Mouse (Mus musculus) ES-E14 (cell line): ENCODE results near the gene Rhbg. TPM values are rescaled to one million over a fixed set of nuclear protein-coding genes. Genes with fewer than 3 reads are reported as not detected.
A peak's percentile ranks its signal among the peaks of the same experiment; 100 is the strongest.

Experiments used
- DNase-seq: peaks from one replicate; pipeline ENCODE4 v3.0.0-alpha.2; 2013; ENCODE audit warnings: low read depth, low spot score
- H3K27ac ChIP-seq: 2 replicates; pipeline ENCODE4 v1.5.1; 2012; ENCODE audit warnings: low read depth, mild to moderate bottlenecking, low read length, moderate library complexity, mixed read lengths; ENCODE audit not compliant: poor library complexity, insufficient read depth, severe bottlenecking
- H3K36me3 ChIP-seq: 2 replicates; pipeline ENCODE4 v1.6.1; 2012; ENCODE audit warnings: mild to moderate bottlenecking, low read length, moderate library complexity, mixed read lengths; ENCODE audit not compliant: control insufficient read depth, poor library complexity, insufficient read depth, severe bottlenecking
- H3K4me1 ChIP-seq, 2 experiments: fragments of 150-350 bp in 1 of 2; sonication (generic) in 1 of 2; 2 replicates each; pipeline ENCODE4 v1.6.1; 2012; ENCODE audit warnings: low read length in 2 of 2, mild to moderate bottlenecking in 1 of 2, mixed read lengths in 1 of 2; ENCODE audit not compliant: control insufficient read depth in 2 of 2, insufficient read depth in 2 of 2, poor library complexity in 1 of 2
- H3K4me3 ChIP-seq, 2 experiments: fragments of 150-350 bp in 1 of 2; sonication (generic) in 1 of 2; 2 replicates each; pipeline ENCODE4 v1.5.1; 2012; ENCODE audit warnings: low read length in 2 of 2, low read depth in 1 of 2, mild to moderate bottlenecking in 1 of 2, mixed read lengths in 1 of 2; ENCODE audit not compliant: insufficient read depth in 1 of 2, poor library complexity in 1 of 2, severe bottlenecking in 1 of 2
- H3K9ac ChIP-seq: 2 replicates; pipeline ENCODE4 v1.6.1; 2012; ENCODE audit warnings: low read depth, mild to moderate bottlenecking, low read length, mixed read lengths; ENCODE audit not compliant: poor library complexity, insufficient read depth, severe bottlenecking
- H3K9me3 ChIP-seq: fragments of 150-350 bp; sonication (generic); 2 replicates; pipeline ENCODE4 v1.6.1; 2012; ENCODE audit warnings: low read depth, mild to moderate bottlenecking, low read length; ENCODE audit not compliant: control insufficient read depth, insufficient read depth
- CHD2 ChIP-seq: IDR thresholded peaks from 2 replicates; pipeline ENCODE4 v1.6.1; 2014; ENCODE audit warnings: mild to moderate bottlenecking, low read depth, low read length, inconsistent platforms
- HCFC1 ChIP-seq: IDR thresholded peaks from 2 replicates; pipeline ENCODE4 v1.6.1; 2012; ENCODE audit warnings: low read length, inconsistent platforms, borderline replicate concordance; ENCODE audit not compliant: insufficient read depth
- MAFK ChIP-seq: IDR thresholded peaks from 2 replicates; pipeline ENCODE4 v1.6.1; 2014; ENCODE audit warnings: mild to moderate bottlenecking, low read depth, low read length, inconsistent platforms; ENCODE audit not compliant: insufficient read depth
- ZC3H11A ChIP-seq: IDR thresholded peaks from 2 replicates; pipeline ENCODE4 v1.6.1; 2012; ENCODE audit warnings: low read depth, mild to moderate bottlenecking, inconsistent platforms, low read length, borderline replicate concordance
- ZNF384 ChIP-seq: IDR thresholded peaks from 2 replicates; pipeline ENCODE4 v1.6.1; 2012; ENCODE audit warnings: low read depth, low read length, inconsistent platforms
- in situ Hi-C, 2 experiments: fragments of 600-800 bp; cut with MboI; formaldehyde crosslinking; loops; one replicate each; pipeline ENCODE4 v1.15.1; 2025; ENCODE audit warnings: low sequenced_read_pairs in 2 of 2, inconsistent platforms in 1 of 2; ENCODE audit not compliant: unreplicated experiment in 2 of 2
- total RNA-seq: library from RNA; depleted of rRNA; stranded (reverse); fragments of 300-350 nt; gene quantifications from 2 replicates; pipeline ENCODE4 v1.2.3, GENCODE M21; 2012

Gene Rhbg
- total RNA-seq, 1 experiment: 3.4 TPM

DNA sequence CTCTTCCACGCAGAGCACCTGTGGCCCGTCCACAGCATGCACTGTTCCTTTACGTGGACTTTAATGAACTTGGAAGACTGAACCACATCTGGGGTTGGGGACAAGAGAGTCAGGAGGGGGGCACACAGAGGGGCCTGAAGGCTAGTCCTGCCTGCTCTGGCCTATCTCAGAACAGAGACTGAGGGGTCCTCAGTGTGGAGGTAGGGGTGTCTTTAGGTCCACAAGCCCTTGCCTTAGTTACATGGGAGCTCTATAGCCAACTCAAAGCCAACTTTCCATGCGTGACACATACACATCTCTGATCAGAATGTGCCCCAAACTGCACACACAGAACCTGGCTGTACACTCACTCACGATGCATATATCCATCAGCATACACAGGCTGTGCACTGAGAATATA, 52.9 kb downstream of the Rhbg start:
- DNase-seq: no peak
- Histone ChIP-seq H3K4me3 (no peak overlapping the region), H3K9me3 (no peaks in the 10 kb centered on the region), H3K27ac (no peak overlapping the region), H3K36me3 (no peaks in the 10 kb centered on the region), H3K4me1 (0 out of 4 replicates have a peak, but pooled peaks cover 0 to 2% of the 10 kb centered on the region in 2 experiments), H3K9ac (no peak overlapping the region)
- in situ Hi-C loops: no loop called here
- TF ChIP-seq ZNF384 (no peak), MAFK (no peak), HCFC1 (no peak), ZC3H11A (no peak), CHD2 (no peak)

DNA sequence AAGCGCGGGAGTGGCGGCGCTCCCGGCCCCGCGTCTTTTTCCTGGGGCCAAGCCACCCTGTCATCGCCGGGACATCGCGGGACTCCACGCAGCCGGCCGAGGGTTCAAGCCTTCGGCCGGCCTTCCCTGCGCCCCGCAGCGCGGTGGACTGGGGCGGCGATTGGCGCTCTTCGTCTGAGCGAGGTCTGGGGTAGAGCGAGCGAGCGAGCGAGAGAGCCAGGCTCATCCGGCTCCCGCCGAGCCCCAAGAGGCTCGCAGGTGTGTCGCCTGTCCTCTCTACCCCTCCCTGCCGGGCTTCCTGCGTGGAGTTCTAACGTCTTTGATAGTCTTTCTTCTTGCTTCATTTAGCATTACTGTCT, 53.6 kb downstream of the Rhbg start:
- Histone ChIP-seq H3K9ac (peak overlapping the region; percentile 59), H3K36me3 (no peaks in the 10 kb centered on the region), H3K4me3 (peak overlapping the region; percentile 49 to 56), H3K27ac (no peak overlapping the region), H3K9me3 (no peaks in the 10 kb centered on the region), H3K4me1 (0 out of 4 replicates have a peak, but pooled peaks cover 0 to 2% of the 10 kb centered on the region in 2 experiments)
- no peak for TF ChIP-seq HCFC1
- in situ Hi-C loops: no loop called here
- no peak for DNase-seq

DNA sequence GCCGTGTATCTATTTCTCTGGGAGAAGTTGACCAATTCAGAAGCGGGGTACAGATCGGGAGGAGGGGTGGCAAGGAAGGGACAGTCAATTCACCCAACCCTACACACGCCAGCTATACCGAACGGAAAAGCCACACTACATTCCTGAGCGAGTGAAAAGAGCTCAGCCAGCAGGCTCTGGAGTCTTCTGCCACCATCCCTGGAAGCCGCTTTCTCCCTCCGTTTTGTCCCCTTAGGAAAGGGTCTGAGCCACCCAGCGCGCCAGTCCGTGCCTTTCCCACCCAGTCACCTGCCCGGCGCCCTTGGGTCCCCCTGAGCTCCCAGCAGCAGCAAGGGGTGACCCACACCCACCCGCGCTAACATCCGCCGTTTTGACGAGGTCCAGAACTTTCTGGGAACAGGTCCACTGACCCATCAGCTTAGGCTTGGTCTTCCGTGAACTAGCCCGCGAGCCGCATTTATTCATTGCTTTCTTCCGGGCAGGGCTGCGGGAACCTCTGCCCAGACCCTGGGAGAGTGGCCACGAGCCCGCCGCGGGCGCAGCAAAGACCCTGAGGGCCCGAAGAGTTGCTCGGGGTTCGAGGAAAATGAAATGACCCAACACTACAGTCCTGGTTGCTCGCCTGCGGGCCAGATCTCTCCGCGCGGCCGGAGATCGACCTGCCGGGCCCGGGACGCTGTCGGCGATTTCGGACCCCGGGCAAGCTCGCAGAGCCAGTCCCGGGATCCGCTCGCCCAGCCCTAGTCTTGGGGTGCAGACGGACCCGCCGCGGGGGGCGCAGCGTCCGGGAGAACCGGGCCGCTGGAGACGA, 54.1 kb downstream of the Rhbg start:
- no peaks in the 10 kb centered on the region for H3K36me3 ChIP-seq
- no peaks in the 10 kb centered on the region for H3K9me3 ChIP-seq
- H3K4me3 ChIP-seq: peak overlapping the region; percentile 49 to 56
- peak overlapping the region; percentile 59 for H3K9ac ChIP-seq
- TF ChIP-seq CHD2: no peak
- TF ChIP-seq ZNF384: no peak
- TF ChIP-seq ZC3H11A: no peak
- no peak for TF ChIP-seq HCFC1
- no peak for TF ChIP-seq MAFK
- no peak overlapping the region for H3K27ac ChIP-seq
- DNase-seq: no peak
- in situ Hi-C loops: no loop called here
- 0 out of 4 replicates have a peak, but pooled peaks cover 0 to 2% of the 10 kb centered on the region in 2 experiments for H3K4me1 ChIP-seq

DNA sequence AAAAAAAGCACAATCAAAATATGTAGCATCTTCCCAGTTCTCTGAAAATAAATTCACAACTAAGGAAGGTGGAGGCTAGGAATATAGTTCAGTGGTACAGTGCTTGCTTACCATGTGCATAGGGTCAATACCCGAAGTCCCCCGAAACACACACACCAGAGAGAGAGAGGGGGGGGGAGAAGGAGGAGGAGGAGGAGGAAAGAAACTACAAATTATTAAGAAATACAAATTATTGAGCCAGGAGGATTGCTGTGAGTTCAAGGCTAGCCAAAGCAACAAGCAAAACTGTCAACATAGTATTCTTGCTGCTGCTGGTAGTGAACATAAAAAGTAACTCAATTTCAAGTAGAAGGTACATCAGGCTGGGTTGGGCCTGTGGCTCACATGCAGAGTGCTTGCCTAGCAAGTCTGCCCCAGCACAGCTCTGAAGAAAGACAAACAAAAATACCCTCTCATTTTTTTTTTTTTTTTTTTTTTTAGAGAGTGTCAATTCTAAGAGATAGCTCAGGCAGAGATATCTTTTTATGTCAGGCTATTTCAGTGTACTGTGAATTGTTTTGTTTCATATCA, 54.9 kb downstream of the Rhbg start:
- 0 out of 4 replicates have a peak, but pooled peaks cover 0 to 2% of the 10 kb centered on the region in 2 experiments for H3K4me1 ChIP-seq
- in situ Hi-C loops: loop anchor here in 1 of 2 experiments (10.0 kb wide), 1 partner anchor 45 kb away; no protein-coding TSS in a partner anchor
- H3K4me3 ChIP-seq: no peak overlapping the region
- no peak for DNase-seq
- no peak overlapping the region for H3K9ac ChIP-seq
- no peaks in the 10 kb centered on the region for H3K36me3 ChIP-seq
- no peak for TF ChIP-seq ZC3H11A
- no peak for TF ChIP-seq HCFC1
- 0 out of 2 replicates have a peak, but pooled peaks have one; percentile 24 for TF ChIP-seq ZNF384
- TF ChIP-seq CHD2: no peak
- no peak for TF ChIP-seq MAFK
- no peaks in the 10 kb centered on the region for H3K9me3 ChIP-seq
- H3K27ac ChIP-seq: no peak overlapping the region
